Mouse (Mus musculus): ENCODE results near the gene Lrrc8e. TPM values are rescaled to one million over a fixed set of nuclear protein-coding genes. Genes with fewer than 3 reads are reported as not detected.
A peak's percentile ranks its signal among the peaks of the same experiment; 100 is the strongest.

Lrrc8e gene
- polyA plus RNA-seq, 1 experiment from 2014 or later: not detected

DNA sequence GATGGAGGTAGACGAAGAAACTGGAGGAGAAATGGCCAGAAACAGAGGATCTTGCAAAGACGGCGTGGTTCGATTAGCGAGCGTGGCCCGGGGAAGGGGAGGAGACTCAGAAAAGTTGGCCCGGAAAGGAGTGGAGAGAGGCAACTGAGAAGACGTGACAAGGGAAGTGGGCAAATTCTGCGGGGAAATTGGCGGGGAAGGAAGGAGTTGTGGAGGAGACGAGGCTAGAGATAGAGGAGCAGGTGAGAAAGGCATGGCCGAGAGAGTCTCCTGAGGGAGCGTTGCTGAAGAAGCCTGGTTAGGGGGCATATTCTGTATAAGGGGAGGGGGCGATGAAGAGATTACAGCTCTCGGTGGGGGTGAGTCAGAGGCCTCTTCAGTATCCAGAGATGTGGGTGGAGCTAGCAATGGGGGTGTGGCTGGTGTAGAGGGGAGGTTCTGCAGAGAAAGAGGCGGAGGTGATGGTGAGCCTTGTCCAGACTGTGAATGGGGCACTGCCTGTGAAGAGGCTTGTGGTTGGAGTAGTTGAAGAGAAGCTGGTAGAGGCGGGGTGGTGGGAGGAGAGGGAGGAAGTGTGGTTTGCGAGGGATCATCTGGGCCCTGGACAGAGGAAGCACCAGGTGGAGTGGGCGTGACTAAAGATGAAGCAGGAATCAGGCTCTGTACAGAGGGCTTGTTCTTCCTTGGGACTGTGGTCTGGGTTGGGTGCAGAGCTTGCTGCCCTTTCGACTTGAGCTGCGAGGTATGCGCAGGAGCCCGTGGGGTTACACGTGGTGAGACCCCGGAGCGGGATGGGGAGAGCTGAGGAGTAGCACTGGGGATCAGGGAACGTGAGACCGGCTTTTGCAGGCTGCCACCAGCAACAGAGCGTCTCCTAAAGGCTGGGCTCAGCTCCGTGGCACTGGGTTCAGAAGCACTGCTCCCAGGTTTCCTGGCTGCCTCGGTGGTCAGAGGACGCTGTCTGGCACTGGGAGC, 12.3 kb upstream of the Lrrc8e start:
- no peak overlapping the region; the same call in 1 of the 2 replicates for H3K9ac ChIP-seq (ENCODE audit: low read length)
- WGBS: 12% methylated on average over 33 of the region's 33 CpGs
- H3K4me1 ChIP-seq (ENCODE audit: control insufficient read depth, insufficient read depth, low read length): peaks cover 21% of the 10 kb centered on the region
- peak overlapping the region; percentile 69 for H3K4me2 ChIP-seq (ENCODE audit: low read depth)
- no peaks in the 10 kb centered on the region for H3K9me3 ChIP-seq (ENCODE audit: control insufficient read depth, low read length)
- peak; percentile 44 for DNase-seq (ENCODE audit: low spot score)
- ATAC-seq (ENCODE audit: insufficient read depth, low FRiP score, low TSS enrichment): no peak
- H3K36me3 ChIP-seq (ENCODE audit: control insufficient read depth, insufficient read depth, low read length): no peaks in the 10 kb centered on the region; the same call in 1 of the 2 replicates
- H3K27me3 ChIP-seq (ENCODE audit: control insufficient read depth, insufficient read depth, low read length): peaks cover 15% of the 10 kb centered on the region
- H3K4me3 ChIP-seq (ENCODE audit: low read depth, low read length): peak overlapping the region; percentile 8; the same call in 1 of the 2 replicates
- H3K27ac ChIP-seq (ENCODE audit: low read depth, low read length): no peak overlapping the region

DNA sequence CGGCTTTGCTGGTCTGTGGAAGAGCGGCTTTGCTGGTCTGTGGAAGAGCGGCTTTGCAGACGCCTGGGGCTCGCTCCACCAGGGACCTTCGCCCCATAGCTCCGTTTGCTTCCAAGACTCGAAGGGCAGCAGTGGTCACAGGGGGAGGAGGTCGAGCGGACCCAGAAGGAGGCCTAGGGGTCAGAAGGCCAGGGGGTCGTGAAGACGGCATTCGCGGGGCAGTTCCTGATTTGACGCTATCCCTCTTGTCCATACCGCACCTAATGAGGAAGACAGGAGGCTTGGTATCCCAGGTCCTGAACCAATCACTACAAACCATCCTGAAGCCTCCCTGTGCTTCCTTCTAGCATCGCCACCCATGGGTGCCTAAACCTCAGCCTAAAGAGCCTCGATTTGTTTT, 10.3 kb upstream of the Lrrc8e start:
- Histone ChIP-seq H3K9me3 (ENCODE audit: control insufficient read depth, low read length) (no peaks in the 10 kb centered on the region), H3K4me3 (ENCODE audit: low read depth, low read length) (peak overlapping the region; percentile 66), H3K27ac (ENCODE audit: low read depth, low read length) (peak overlapping the region; percentile 58; the same call in 1 of the 2 replicates), H3K36me3 (ENCODE audit: control insufficient read depth, insufficient read depth, low read length) (no peaks in the 10 kb centered on the region), H3K27me3 (ENCODE audit: control insufficient read depth, insufficient read depth, low read length) (peaks cover 15% of the 10 kb centered on the region), H3K4me2 (ENCODE audit: low read depth) (peak overlapping the region; percentile 64), H3K9ac (ENCODE audit: low read length) (peak overlapping the region; percentile 90), H3K4me1 (ENCODE audit: control insufficient read depth, insufficient read depth, low read length) (peaks cover 21% of the 10 kb centered on the region)
- 1% methylated on average over 18 of the region's 18 CpGs for WGBS
- DNase-seq (ENCODE audit: low spot score): no peak
- no peak for ATAC-seq (ENCODE audit: insufficient read depth, low FRiP score, low TSS enrichment)

DNA sequence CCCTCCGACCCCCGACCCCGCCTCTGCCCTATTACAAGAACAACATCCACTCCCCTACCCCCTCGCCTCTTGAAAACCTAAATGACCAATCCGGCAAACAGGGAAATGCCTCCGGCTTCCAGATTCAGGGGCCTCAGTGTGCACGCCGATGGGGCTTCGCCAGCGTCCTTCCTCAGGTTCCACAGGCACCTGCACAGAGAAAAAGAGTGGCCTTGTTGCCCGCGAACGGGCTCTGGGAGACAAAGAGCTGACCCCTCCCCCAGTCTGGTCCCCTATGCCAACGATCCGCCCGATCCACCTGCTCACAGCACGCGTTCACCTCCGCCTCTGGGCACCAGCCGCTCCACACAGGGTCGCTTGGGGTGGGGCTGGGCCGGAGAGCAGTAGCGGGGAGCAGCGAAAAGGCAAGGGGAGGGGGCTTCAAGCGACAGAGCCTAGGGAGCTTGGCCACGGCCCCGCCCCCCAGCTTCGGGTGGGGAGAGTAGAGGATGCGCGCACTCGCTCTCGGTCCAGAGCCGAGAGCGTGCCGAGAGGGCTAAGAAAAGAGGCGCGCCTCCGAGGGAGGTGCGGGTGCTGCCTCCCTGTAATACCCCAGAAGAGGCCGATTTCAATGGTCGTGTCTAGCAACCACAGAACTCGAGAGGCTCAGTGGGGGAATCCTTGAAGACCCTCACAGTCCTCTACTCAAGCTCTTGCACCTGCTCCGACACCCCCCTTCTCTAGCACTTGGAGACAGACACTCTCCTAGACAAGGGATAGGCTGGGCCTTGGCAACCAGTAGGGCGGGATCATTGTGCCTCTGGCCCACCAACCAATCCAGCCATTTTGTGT, 9.6 kb upstream of the Lrrc8e start, which contains the start of gene Prr36:
TSS of gene Prr36 (minus strand) at position 669 of the 831 bp plus-strand sequence.
- peak; percentile 89 for ATAC-seq (ENCODE audit: insufficient read depth, low FRiP score, low TSS enrichment)
- Histone ChIP-seq H3K4me2 (ENCODE audit: low read depth) (peak within 1 kb of the TSS; percentile 64), H3K9me3 (ENCODE audit: control insufficient read depth, low read length) (no peaks in the 10 kb centered on the region), H3K27ac (ENCODE audit: low read depth, low read length) (peak within 1 kb of the TSS; percentile 58), H3K4me3 (ENCODE audit: low read depth, low read length) (peak within 1 kb of the TSS; percentile 66), H3K36me3 (ENCODE audit: control insufficient read depth, insufficient read depth, low read length) (no peaks in the 10 kb centered on the region), H3K27me3 (ENCODE audit: control insufficient read depth, insufficient read depth, low read length) (peaks cover 15% of the 10 kb centered on the region), H3K9ac (ENCODE audit: low read length) (peak within 1 kb of the TSS; percentile 90), H3K4me1 (ENCODE audit: control insufficient read depth, insufficient read depth, low read length) (peaks cover 21% of the 10 kb centered on the region)
- peak; percentile 83 for DNase-seq (ENCODE audit: low spot score)
- 1% methylated on average over 39 of the region's 44 CpGs for WGBS

DNA sequence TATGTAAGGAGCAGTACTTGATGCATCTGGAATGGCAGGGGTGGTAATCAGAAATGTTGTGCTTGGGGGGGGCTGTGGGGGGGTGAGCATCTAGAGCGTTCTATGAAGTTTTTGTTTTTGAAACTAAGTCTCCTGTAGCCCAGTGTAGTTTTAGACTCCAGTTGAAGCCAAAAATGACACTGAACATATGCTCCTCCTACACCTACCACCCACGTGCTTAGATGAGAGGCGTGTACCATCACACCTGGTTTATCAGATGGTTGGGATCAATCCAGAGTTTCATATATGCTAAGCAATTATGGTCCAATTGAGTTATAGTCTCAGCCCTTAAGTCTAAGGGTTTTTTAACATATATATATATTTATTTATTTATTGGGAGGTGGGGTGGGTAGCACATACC, 7.0 kb upstream of the Lrrc8e start:
- H3K4me3 ChIP-seq (ENCODE audit: low read depth, low read length): no peak overlapping the region
- 83% methylated on average over 3 of the region's 3 CpGs for WGBS
- no peaks in the 10 kb centered on the region for H3K36me3 ChIP-seq (ENCODE audit: control insufficient read depth, insufficient read depth, low read length)
- H3K9ac ChIP-seq (ENCODE audit: low read length): no peak overlapping the region
- H3K4me1 ChIP-seq (ENCODE audit: control insufficient read depth, insufficient read depth, low read length): peaks cover 2% of the 10 kb centered on the region; the same call in 1 of the 2 replicates
- DNase-seq (ENCODE audit: low spot score) (no peak), ATAC-seq (ENCODE audit: insufficient read depth, low FRiP score, low TSS enrichment) (no peak)
- no peak overlapping the region for H3K4me2 ChIP-seq (ENCODE audit: low read depth)
- H3K27me3 ChIP-seq (ENCODE audit: control insufficient read depth, insufficient read depth, low read length): peaks cover 12% of the 10 kb centered on the region
- H3K27ac ChIP-seq (ENCODE audit: low read depth, low read length): no peak overlapping the region
- H3K9me3 ChIP-seq (ENCODE audit: control insufficient read depth, low read length): no peaks in the 10 kb centered on the region

DNA sequence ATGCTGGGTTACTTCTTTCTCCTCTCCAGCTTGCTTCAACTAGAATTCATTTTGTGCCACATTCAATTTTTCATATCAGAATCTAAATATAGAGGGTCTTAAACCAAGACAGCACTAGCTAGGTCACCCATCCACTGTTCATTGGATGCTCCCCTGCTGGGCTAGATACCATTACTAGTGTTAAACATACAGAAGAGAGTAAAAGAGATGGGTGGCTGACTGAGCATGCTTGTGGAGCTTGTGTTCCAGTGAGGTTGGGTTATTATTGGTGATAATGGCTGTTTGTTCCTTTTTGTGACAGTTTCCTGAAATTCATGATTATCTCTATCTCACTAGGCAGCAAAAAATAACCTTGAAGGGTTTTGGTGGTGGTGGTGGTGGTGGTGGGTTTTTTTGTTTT, 4.6 kb upstream of the Lrrc8e start:
- H3K36me3 ChIP-seq (ENCODE audit: control insufficient read depth, insufficient read depth, low read length): no peaks in the 10 kb centered on the region
- H3K27ac ChIP-seq (ENCODE audit: low read depth, low read length): no peak overlapping the region
- no peaks in the 10 kb centered on the region for H3K9me3 ChIP-seq (ENCODE audit: control insufficient read depth, low read length)
- no peak overlapping the region for H3K4me2 ChIP-seq (ENCODE audit: low read depth)
- peaks cover 9% of the 10 kb centered on the region; the same call in 1 of the 2 replicates for H3K27me3 ChIP-seq (ENCODE audit: control insufficient read depth, insufficient read depth, low read length)
- peaks cover 3% of the 10 kb centered on the region for H3K4me1 ChIP-seq (ENCODE audit: control insufficient read depth, insufficient read depth, low read length)
- no peak for ATAC-seq (ENCODE audit: insufficient read depth, low FRiP score, low TSS enrichment)
- no peak overlapping the region for H3K4me3 ChIP-seq (ENCODE audit: low read depth, low read length)
- H3K9ac ChIP-seq (ENCODE audit: low read length): no peak overlapping the region
- DNase-seq (ENCODE audit: low spot score): no peak

DNA sequence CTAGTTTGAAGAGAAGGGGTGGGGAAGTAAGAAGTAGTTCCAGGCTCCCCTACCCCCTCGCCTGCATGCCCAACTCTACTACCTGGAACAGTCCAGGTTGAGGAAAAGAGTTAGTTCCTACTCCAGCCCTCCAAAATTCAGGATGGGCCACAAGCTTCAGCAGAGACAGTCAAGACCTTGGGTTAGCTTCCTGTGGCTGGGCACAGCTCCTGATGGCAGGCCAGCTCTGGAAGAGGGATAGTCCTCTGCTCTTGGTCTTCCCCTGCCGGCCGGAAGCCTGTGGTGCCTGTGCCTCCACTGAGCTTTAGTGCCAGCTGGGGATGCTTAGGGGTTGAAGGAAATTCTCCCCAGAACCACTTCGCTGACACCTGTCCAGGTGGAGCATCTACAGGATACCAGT, 304 bp upstream of the Lrrc8e start:
- no peak overlapping the region for H3K4me3 ChIP-seq (ENCODE audit: low read depth, low read length)
- 25% methylated on average over 4 of the region's 4 CpGs for WGBS
- no peak overlapping the region for H3K9ac ChIP-seq (ENCODE audit: low read length)
- ATAC-seq (ENCODE audit: insufficient read depth, low FRiP score, low TSS enrichment): no peak
- peaks cover 3% of the 10 kb centered on the region; the same call in 1 of the 2 replicates for H3K4me1 ChIP-seq (ENCODE audit: control insufficient read depth, insufficient read depth, low read length)
- H3K9me3 ChIP-seq (ENCODE audit: control insufficient read depth, low read length): no peaks in the 10 kb centered on the region
- H3K4me2 ChIP-seq (ENCODE audit: low read depth): peak overlapping the region; percentile 6; the same call in 1 of the 2 replicates
- H3K36me3 ChIP-seq (ENCODE audit: control insufficient read depth, insufficient read depth, low read length): no peaks in the 10 kb centered on the region
- H3K27me3 ChIP-seq (ENCODE audit: control insufficient read depth, insufficient read depth, low read length): peaks cover 16% of the 10 kb centered on the region
- DNase-seq (ENCODE audit: low spot score): no peak
- no peak overlapping the region for H3K27ac ChIP-seq (ENCODE audit: low read depth, low read length)

DNA sequence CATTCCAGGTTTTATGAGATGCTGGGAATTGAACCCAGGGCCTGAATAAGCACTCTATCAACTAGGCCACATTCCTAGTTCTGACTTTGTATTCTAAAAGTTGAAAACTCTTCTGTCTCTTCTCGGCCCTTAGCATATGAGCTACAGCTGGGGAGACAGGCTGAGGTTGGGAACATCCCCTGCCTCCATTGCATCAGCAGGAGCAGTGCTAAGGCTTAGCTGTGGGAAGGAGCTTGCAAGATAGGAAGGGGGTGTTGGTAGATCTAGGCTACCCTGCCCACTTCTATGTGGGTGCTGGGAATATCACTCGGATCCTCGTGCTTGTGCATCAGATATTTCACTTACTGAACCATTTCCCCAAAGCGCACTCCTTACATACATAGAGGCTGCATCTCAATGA, 1.3 kb downstream of the Lrrc8e start:
- no peak overlapping the region for H3K27ac ChIP-seq (ENCODE audit: low read depth, low read length)
- H3K9me3 ChIP-seq (ENCODE audit: control insufficient read depth, low read length): no peaks in the 10 kb centered on the region

DNA sequence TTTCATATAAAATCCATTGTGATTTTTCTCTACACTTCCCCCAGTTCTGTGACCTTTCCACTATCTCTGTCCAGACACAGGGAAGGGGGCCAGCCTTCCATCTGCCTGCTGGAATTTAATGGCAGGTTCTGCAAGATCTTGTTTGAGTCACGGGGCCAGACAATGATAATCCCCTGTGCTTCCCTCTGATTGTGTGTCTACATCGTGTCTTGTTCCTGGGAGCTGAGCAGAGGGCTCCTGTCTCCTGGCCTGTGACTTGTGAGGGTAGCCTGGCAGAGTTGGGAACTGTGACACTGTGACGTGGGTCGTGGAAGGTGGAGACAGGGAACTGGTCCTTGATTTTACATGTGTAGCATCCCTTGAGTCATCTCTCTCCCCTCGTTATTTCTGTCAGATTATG, 3.2 kb downstream of the Lrrc8e start:
- no peak for ATAC-seq (ENCODE audit: insufficient read depth, low FRiP score, low TSS enrichment)
- no peak overlapping the region for H3K4me3 ChIP-seq (ENCODE audit: low read depth, low read length)
- no peaks in the 10 kb centered on the region for H3K36me3 ChIP-seq (ENCODE audit: control insufficient read depth, insufficient read depth, low read length)
- no peak overlapping the region for H3K9ac ChIP-seq (ENCODE audit: low read length)
- 79% methylated on average over 5 of the region's 5 CpGs for WGBS
- H3K27ac ChIP-seq (ENCODE audit: low read depth, low read length): no peak overlapping the region
- H3K4me2 ChIP-seq (ENCODE audit: low read depth): no peak overlapping the region
- no peak for DNase-seq (ENCODE audit: low spot score)
- H3K4me1 ChIP-seq (ENCODE audit: control insufficient read depth, insufficient read depth, low read length): peaks cover 3% of the 10 kb centered on the region; the same call in 1 of the 2 replicates
- no peaks in the 10 kb centered on the region for H3K9me3 ChIP-seq (ENCODE audit: control insufficient read depth, low read length)
- peaks cover 16% of the 10 kb centered on the region for H3K27me3 ChIP-seq (ENCODE audit: control insufficient read depth, insufficient read depth, low read length)

More for the DNA sequence above, 1.3 kb downstream of the Lrrc8e start:
- Histone ChIP-seq H3K36me3 (ENCODE audit: control insufficient read depth, insufficient read depth, low read length) (no peaks in the 10 kb centered on the region), H3K4me1 (ENCODE audit: control insufficient read depth, insufficient read depth, low read length) (peaks cover 3% of the 10 kb centered on the region; the same call in 1 of the 2 replicates), H3K9ac (ENCODE audit: low read length) (no peak overlapping the region), H3K4me3 (ENCODE audit: low read depth, low read length) (no peak overlapping the region), H3K4me2 (ENCODE audit: low read depth) (no peak overlapping the region), H3K27me3 (ENCODE audit: control insufficient read depth, insufficient read depth, low read length) (peaks cover 16% of the 10 kb centered on the region)
- ATAC-seq (ENCODE audit: insufficient read depth, low FRiP score, low TSS enrichment) (no peak), DNase-seq (ENCODE audit: low spot score) (no peak)
- 95% methylated on average over 4 of the region's 4 CpGs for WGBS
